Mouse (Mus musculus): Measurements from ENCODE around the gene Pard3b.

DNA sequence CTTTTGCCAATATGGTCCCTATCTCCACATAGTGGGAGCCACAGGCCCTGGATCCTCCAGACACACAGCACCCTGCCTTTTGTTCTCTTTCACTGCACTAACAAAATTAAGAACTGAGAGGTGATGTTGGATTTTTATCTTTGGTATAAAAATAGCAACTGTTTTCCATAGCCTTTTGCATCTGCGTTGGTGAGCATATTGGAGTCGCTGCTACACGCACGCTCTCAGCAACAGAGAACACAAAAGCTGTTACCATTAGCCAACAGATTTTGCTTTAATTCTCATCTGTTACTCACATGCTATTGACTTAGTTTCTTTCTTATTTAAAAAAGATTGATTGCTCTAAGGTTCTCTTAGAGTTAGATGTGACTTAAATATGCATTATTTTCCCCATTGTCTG is 709.7 kb downstream of the Pard3b start:
- no peak for TF ChIP-seq GATA1 (IDR thresholded peaks at IDR 0.05; ENCODE audit: borderline replicate concordance, low read length)
- TF ChIP-seq FLI1 (IDR thresholded peaks at IDR 0.05; ENCODE audit: low read length), result no peak

Measured in megakaryocyte, embryonic 14.5 days (primary cell).